In the genomic region with DNA sequence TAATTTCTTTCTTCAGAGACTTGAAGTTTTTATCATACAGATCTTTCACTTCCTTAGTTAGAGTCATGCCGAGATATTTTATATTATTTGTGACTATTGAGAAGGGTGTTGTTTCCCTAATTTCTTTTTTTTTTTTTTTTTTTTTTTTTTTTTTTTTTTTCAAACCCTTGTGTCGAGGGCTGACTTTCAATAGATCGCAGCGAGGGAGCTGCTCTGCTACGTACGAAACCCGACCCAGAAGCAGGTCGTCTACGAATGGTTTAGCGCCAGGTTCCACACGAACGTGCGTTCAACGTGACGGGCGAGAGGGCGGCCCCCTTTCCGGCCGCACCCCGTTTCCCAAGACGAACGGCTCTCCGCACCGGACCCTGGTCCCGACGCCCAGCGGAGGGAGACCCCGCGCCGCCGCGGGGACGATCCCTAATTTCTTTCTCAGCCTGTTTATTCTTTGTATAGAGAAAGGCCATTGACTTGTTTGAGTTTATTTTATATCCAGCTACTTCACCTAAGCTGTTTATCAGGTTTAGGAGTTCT, we compare ENCODE assay signal across 8 mouse cellular contexts.
DNase-seq lines count a peak whose midpoint lies in the region; ATAC-seq and TF ChIP-seq lines count a peak whose summit lies in the region.
"Not testable (repeated sequence)": the region's sequence is repeated elsewhere in the genome, so short reads cannot be mapped to it uniquely, and the experiment has no call there.

No protein-coding gene starts in this region.

- not testable (repeated sequence) for H3K4me1 ChIP-seq in forebrain, postnatal 0 days (ENCODE audit: insufficient read depth); hindbrain, embryonic 11.5 days (replicated peaks; ENCODE audit: control insufficient read depth, insufficient read depth, low read length); liver, embryonic 15.5 days (replicated peaks); thymus, adult 2 months (replicated peaks; ENCODE audit: control insufficient read depth, insufficient read depth, low read length)

- not testable (repeated sequence) for H3K4me3 ChIP-seq in forebrain, postnatal 0 days (ENCODE audit: low read depth, low read length); hindbrain, embryonic 11.5 days (ENCODE audit: low read depth, low read length); liver, embryonic 15.5 days (replicated peaks); thymus, adult 2 months (ENCODE audit: control insufficient read depth, insufficient read depth, low read length)

- H3K4me2 ChIP-seq in forebrain, postnatal 0 days (ENCODE audit: low read depth); hindbrain, embryonic 11.5 days (replicated peaks; ENCODE audit: low read depth, low read length); liver, embryonic 15.5 days: not testable (repeated sequence)

- H3K9me3 ChIP-seq in forebrain, postnatal 0 days (ENCODE audit: low read length); hindbrain, embryonic 11.5 days (ENCODE audit: control insufficient read depth, low read length); liver, embryonic 15.5 days (replicated peaks): not testable (repeated sequence)

- not testable (repeated sequence) for TF ChIP-seq CTCF in forebrain, postnatal 0 days (IDR thresholded peaks at IDR 0.05; ENCODE audit: low read depth); thymus, adult 2 months (IDR thresholded peaks at IDR 0.05; ENCODE audit: borderline replicate concordance, control insufficient read depth, extremely low read depth, insufficient read depth, low read length, poor library complexity)

- H3K9ac ChIP-seq in forebrain, postnatal 0 days; hindbrain, embryonic 11.5 days (ENCODE audit: low read depth, low read length); liver, embryonic 15.5 days: not testable (repeated sequence)

- not testable (repeated sequence) for TF ChIP-seq POLR2A in thymus, adult 2 months (IDR thresholded peaks at IDR 0.05; ENCODE audit: control insufficient read depth, extremely low read depth, insufficient read depth, low read length, poor library complexity)

- not testable (repeated sequence) for H3K36me3 ChIP-seq in forebrain, postnatal 0 days (ENCODE audit: insufficient read depth); hindbrain, embryonic 11.5 days (ENCODE audit: control insufficient read depth, insufficient read depth, low read length); liver, embryonic 15.5 days (replicated peaks); thymus, adult 2 months (ENCODE audit: control insufficient read depth, insufficient read depth, low read length)

- 83% methylated on average over 30 of the region's 33 CpGs for WGBS in forebrain, postnatal 0 days
- 73% methylated on average over 30 of the region's 33 CpGs for WGBS in hindbrain, embryonic 11.5 days
- 87% methylated on average over 33 of the region's 33 CpGs for WGBS in large intestine, adult 2 months
- WGBS in liver, embryonic 15.5 days (ENCODE audit: insufficient replicate concordance): 60% methylated on average over 33 of the region's 33 CpGs
- 75% methylated on average over 33 of the region's 33 CpGs for WGBS in thymus, adult 2 months

- not testable (repeated sequence) for H3K27ac ChIP-seq in forebrain, postnatal 0 days (ENCODE audit: low read depth, low read length); hindbrain, embryonic 11.5 days (ENCODE audit: low read depth, low read length); liver, embryonic 15.5 days (replicated peaks); thymus, adult 2 months (ENCODE audit: control insufficient read depth, insufficient read depth, low read length)

- not testable (repeated sequence) for H3K27me3 ChIP-seq in forebrain, postnatal 0 days (ENCODE audit: insufficient read depth, low read length); hindbrain, embryonic 11.5 days (ENCODE audit: control insufficient read depth, insufficient read depth, low read length); liver, embryonic 15.5 days; thymus, adult 2 months (ENCODE audit: control insufficient read depth, insufficient read depth, low read length)

- DNase-seq in CD8-positive naive resting alpha-beta T cell, adult 2 months (ENCODE audit: low read depth in 2 of 2, low spot score in 2 of 2): peak; percentile 71 to 79
- peak; percentile 39 for DNase-seq in cerebellum, adult 11 months
- peak; percentile 16 for DNase-seq in forebrain, postnatal 0 days
- peak; percentile 41 for DNase-seq in hindbrain, embryonic 11.5 days (ENCODE audit: low spot score)
- peak; percentile 14 for DNase-seq in large intestine, adult 2 months (ENCODE audit: low read depth, low spot score)
- peak; percentile 30 for DNase-seq in ovary, adult 18-20 months (ENCODE audit: low spot score)
- peak; percentile 50 for DNase-seq in thymus, adult 2 months

- ATAC-seq in forebrain, postnatal 0 days: peak; percentile 54; the same call in 1 of the 2 replicates
- ATAC-seq in hindbrain, embryonic 11.5 days (ENCODE audit: low FRiP score): peak; percentile 79
- ATAC-seq in liver, embryonic 15.5 days (ENCODE audit: insufficient read depth): peak; percentile 100

Comparison
In these comparisons a context has a peak if more than half of its experiments do, and no peak if none do; other contexts are left out.
1. DNase-seq: peak in every context shown above with its lines; median percentile 75 in CD8-positive naive resting alpha-beta T cell, adult 2 months; 50 in thymus, adult 2 months; 41 in hindbrain, embryonic 11.5 days; 39 in cerebellum, adult 11 months; 30 in ovary, adult 18-20 months; 16 in forebrain, postnatal 0 days; 14 in large intestine, adult 2 months.